Mouse (Mus musculus) hindlimb bud, embryonic 11.5 days (tissue): ENCODE results near the gene Kcnd2.

Source experiments
- DNase-seq: peaks from one replicate; pipeline ENCODE4 v3.0.0-alpha.2; 2012; ENCODE audit warnings: low read depth, low spot score; ENCODE audit errors: extremely low spot score

Kcnd2 gene

GRCm38 (mm10) chr6:21418246-21418645 lies 202.9 kb downstream of the Kcnd2 start:
- no peak for DNase-seq

DNA sequence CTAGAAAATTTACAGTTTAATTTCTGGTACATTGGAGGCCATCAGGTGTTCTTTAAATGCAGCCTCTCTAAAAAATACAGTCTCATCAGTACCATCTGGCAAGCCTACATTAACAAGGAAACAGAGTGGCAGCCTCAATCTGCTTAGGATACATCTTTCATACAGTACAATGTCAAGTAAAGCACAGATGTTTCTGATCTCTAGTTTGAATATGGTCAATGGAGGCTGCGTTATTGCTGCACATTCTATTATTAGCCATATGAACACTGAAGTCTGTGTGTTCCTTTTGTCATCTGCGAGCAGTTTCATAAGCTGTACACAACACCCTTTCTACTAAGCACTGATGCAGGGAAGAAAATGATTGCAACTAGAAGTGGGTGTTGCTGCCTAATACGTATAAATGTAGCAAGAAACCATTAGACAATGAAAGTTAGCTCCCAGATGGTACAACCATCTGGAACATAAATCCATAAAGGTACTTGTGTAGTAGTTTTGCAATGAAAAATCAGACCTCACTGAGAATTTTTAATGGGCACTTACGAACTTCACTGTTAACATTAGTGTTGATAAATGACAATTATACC lies 209.0 kb downstream of the Kcnd2 start:
- no peak for DNase-seq

- no peak for DNase-seq
Observed at GRCm38 (mm10) chr6:21431120-21431519, 215.8 kb downstream of the Kcnd2 start.

DNA sequence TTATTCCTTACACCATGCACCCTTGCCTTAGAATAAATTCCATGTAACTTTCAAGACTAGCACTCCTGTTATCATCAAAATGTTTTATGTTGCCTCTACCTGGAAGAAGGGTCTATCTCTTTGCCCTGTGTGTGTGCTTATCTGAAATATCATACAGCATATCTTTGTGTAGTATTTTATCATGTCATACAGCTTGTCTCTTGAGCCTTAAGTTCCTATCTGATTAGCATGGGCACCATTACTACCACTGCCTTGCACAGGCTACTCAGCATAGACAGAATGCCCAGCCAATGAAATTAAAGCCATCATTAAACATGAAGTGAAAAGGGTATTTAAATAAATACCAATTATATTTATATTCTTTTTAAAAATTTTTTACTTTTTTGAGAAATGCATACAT lies 249.4 kb downstream of the Kcnd2 start:
- DNase-seq: no peak

- no peak for DNase-seq
Observed at GRCm38 (mm10) chr6:21471891-21472544, 256.7 kb downstream of the Kcnd2 start.

DNA sequence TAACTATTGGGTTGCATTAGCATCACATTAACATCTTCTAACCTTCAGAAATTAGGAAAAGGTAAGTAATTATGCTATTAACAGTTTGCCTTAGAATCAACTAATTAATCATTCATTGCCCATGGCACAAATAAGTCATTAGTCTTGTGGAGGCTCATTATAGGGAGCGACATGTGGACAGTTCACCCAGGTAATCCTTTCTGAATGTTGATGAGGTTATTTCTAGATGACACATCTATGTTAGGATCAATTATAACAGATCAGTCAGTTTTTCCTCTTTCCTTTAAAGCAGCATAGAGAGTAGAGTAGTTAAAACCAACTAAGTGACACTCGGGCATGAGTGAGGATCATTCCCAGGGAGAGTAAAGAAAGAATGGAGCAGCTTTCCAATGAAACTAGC lies 267.4 kb downstream of the Kcnd2 start:
- no peak for DNase-seq

GRCm38 (mm10) chr6:21488536-21488935 lies 273.2 kb downstream of the Kcnd2 start:
- DNase-seq: no peak

DNA sequence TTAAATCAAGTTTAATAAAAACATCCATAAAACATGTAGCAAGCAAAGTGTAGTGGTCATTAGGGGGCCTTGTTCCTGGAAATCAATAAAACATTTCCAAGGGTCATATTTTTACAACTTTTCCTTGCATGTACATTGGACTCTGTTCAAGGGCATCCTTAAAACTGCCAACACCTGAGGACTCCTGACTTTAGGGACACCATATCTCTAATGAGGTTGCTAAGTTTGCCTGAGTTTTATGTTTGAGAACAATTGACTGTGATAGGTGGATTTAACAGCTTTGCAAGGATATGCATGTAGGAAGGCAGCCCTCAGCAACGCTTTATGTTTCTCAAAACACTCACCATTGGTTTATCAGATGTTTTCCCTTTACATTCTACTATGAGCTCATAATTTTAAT lies 287.6 kb downstream of the Kcnd2 start:
- DNase-seq: peak; percentile 58

GRCm38 (mm10) chr6:21510621-21511239 lies 295.4 kb downstream of the Kcnd2 start:
- no peak for DNase-seq

GRCm38 (mm10) chr6:21520351-21520750 lies 305.0 kb downstream of the Kcnd2 start:
- DNase-seq: no peak

DNA sequence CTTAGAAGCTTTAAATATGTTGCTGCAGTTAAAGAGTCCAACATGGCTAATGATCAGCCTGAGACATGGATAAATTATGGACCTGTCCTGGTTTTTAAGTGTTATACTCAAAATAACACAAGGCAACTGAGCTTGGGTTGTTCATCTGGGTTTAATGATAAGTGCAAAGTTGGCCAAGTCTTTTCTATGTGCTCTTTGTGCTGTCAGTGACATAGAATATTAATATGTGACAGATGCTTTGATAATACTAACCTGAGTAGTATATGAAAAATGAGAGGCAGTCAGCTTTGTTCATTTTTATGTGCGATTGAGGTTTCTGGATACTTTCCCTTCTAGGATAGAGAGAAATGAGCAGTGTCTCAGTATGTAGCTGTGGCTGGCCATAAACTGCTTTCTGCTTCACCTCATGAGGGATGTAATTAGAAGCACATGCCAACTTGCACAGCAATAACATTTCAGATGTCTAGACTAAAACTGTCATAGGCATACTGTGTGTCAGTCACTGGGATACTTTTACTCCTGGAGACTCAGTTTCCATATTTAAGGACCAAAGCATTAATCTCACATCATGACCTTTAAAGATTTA lies 312.3 kb downstream of the Kcnd2 start:
- peak; percentile 52 for DNase-seq

DNA sequence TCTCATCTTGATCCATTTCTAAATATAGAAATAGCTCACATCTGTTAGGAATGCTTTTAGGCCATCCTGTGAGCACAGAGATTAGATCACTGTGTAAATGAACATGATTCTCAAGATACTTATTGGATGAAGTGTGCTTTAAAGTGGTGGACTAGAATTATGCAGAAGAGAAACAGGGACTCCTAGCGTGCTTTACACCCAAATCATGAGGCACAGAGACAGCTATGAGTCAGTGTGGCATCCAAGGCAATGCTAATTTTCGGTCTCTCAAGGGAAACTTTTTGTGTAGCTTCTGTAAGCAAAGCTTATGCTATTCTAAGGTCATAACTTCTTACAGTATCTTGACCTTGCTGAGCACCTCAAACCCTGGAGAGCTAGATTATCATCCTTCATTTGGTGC lies 318.7 kb downstream of the Kcnd2 start:
- DNase-seq: no peak

- peak; percentile 3 for DNase-seq
Observed at GRCm38 (mm10) chr6:21534820-21535219, 319.5 kb downstream of the Kcnd2 start.

DNA sequence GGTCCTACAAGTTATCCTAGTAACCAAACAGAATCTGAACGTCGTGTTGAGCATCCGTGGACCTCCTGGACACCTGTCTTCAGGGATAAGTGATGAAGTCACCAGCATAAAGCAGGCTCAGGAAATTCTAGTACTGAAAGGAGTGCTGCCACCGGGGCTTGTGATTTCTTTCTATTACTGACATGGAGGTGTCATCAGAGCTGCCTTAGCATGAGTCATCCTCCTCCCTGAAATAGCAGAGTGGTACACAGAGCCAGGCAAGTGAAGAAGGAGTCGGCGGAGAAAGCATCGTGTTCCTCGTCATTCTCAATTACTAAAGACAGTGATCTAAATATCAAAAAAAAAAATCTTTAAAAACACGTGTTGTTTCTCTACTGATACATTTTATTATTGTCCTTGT lies 336.2 kb downstream of the Kcnd2 start:
- DNase-seq: no peak

DNA sequence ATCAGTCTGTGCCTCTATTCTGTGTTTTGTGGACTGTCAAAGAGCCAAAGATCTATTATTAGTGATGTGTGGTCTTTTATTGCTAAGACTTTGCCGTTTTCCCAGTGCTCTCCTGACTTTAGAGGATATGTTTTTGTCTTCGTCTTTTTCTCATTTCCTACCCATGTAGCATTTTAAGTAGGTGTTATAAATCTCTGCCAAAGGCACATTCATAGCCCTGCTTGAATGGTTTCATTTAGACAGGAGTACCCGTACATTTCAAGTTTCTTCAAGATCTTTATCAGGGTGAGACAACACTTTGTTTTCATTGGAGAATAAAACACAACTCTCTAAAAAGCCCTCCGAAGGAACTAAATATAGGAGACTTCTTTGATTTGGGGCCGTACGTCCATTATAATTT lies 355.7 kb downstream of the Kcnd2 start:
- DNase-seq: peak; percentile 8

GRCm38 (mm10) chr6:21590156-21590555 lies 374.9 kb downstream of the Kcnd2 start:
- DNase-seq: no peak

GRCm38 (mm10) chr6:21597424-21597823 lies 382.1 kb downstream of the Kcnd2 start:
- no peak for DNase-seq

GRCm38 (mm10) chr6:21609381-21610059 lies 394.2 kb downstream of the Kcnd2 start:
- DNase-seq: no peak

DNA sequence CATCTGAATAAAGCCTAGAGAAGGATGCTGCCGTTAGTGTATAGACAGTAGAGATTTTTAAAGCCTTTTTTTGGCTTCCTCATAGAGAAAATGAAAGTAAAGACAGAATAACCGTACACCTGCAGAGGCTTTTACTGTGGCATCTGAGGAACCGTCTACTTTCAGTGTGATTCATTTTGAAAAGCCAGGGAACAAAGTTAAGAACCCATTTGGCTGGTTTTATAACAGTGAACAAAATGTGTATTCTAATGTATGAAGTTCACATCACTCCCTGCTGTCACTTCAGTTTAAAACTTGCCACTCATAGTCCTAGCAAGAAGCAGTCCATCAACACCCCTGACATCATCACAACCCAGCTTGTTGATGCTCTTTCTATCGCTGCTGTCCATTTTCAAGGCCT lies 414.7 kb downstream of the Kcnd2 start:
- DNase-seq: no peak

DNA sequence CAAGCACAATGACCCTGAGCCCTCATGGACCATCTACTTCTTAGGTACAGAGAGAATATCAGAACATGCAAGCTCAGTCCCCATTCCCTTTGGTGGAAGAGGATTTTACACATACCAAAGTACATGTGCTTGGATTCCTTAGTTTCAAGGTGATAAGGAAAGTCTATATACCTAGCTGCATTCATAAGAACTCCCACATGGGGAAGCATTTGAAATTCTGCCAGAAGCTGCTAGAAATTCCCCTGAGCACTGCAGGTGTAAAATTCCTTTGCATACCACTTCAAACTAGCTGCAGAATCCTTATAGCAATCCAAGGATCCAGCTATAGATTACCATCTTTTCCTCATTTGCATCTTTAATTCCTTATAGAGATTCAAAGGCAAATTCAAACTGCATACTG lies 440.4 kb downstream of the Kcnd2 start:
- no peak for DNase-seq

DNA sequence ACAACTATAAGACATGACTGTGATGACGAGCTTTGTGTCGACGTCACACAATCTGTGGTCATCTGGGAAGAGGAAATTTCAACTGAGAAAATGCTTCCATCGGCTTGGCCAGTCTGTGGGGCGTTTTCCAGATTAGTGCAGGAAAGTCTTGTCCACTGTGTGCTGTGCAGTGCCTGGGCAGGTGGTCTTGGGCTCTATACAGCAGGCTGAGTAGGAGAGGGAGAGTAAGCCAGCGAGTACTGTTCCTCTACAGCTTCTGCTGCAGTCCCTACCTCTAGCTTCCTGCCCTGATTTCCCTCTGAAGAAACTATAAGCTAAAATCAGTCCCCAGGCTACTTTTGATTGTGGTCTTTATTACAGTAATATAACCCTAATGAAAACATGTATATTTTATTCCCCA lies 448.8 kb downstream of the Kcnd2 start:
- no peak for DNase-seq

DNA sequence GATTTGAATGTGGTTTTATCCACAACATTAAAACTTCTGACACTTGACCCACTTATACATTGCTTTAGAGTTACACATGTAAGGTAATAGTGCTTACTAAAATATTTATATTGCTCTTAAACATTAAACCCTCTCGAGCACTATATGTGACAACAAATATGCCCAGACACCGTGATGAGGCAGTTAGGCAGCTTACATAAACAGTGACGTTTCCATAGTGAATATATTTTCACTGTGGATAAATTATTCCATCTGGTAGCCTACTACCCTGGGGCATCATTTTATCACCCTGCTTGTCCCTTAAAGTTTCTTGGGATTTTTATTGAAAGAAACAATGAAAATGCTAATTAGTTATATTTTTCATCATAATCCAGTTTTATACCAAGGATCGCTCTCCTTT lies 449.3 kb downstream of the Kcnd2 start:
- DNase-seq: no peak
